Mouse (Mus musculus) G1E (cell line): ENCODE results near the gene Szrd1.

Source experiments
- CTCF ChIP-seq: IDR thresholded peaks from 2 replicates; pipeline ENCODE4 v1.5.1; 2012; ENCODE audit warnings: low read depth, low read length, inconsistent platforms, mixed read lengths
- GATA2 ChIP-seq: IDR thresholded peaks from 2 replicates; pipeline ENCODE4 v1.6.1; 2012; ENCODE audit warnings: low read depth, low read length, inconsistent platforms, borderline replicate concordance
- POLR2AphosphoS5 ChIP-seq: IDR thresholded peaks from 2 replicates; pipeline ENCODE4 v1.6.1; 2012; ENCODE audit warnings: low read depth, low read length, inconsistent platforms; ENCODE audit not compliant: insufficient replicate concordance
- TAL1 ChIP-seq: conservative IDR thresholded peaks from 2 replicates; pipeline ENCODE4 v1.6.1; 2012; ENCODE audit warnings: low read depth, low read length, inconsistent platforms, mixed read lengths

DNA sequence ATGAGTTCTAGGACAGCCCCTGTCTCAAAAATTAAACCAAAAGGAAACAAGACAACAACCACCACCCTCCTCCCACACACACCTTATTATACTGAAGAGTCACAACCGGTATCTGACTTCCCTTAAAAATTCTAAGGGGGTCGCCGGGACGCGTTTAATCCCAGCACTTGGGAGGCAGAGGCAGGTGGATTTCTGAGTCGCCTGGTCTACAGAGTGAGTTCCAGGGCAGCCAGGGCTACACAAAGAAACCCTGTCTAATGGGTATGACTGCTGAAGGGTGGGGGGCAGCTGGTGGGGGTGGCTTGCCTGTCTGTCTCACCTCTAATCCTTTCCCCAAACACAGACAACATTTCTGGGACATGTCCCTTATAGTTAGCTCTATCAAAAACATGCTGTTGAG is 1.4 kb upstream of the Szrd1 start:
- TF ChIP-seq CTCF (no peak), POLR2AphosphoS5 (no peak), GATA2 (no peak), TAL1 (no peak)
